Mouse (Mus musculus) liver, embryonic 14.5 days (tissue): ENCODE measurements around the gene Gm17581.
"Not testable (repeated sequence)": the region's sequence is repeated elsewhere in the genome, so short reads cannot be mapped to it uniquely, and the experiment has no call there.

Experiments used
- CTCF ChIP-seq: IDR thresholded peaks from 2 replicates; pipeline ENCODE4 v1.5.1; 2016; ENCODE audit warnings: antibody characterized with exemption, low read depth, control low read depth
- EP300 ChIP-seq: IDR thresholded peaks from 2 replicates; pipeline ENCODE4 v1.6.1; 2016; ENCODE audit warnings: antibody characterized with exemption, low read depth

GRCm38 (mm10) chr2:155735766-155736165 is at the start of gene Gm17581:
- TF ChIP-seq EP300, CTCF: not testable (repeated sequence)
